Mouse (Mus musculus) neutrophil, adult 5-6 weeks (primary cell): ENCODE measurements around the gene Steap3. TPM values are rescaled to one million over a fixed set of nuclear protein-coding genes. Genes with fewer than 3 reads are reported as not detected.

Experiments
- ATAC-seq: fragments of 151-379, 151-347 bp; 2 replicates; pipeline ENCODE4 v1.8.0; 2017; ENCODE audit warnings: mild to moderate bottlenecking, moderate TSS enrichment; ENCODE audit not compliant: insufficient number of reproducible peaks, poor library complexity, low FRiP score, severe bottlenecking; ENCODE audit errors: extremely low read depth
- total RNA-seq: library from RNA; stranded (forward); fragments of 200-1000 nt; gene quantifications from 2 replicates; pipeline ENCODE4 v1.2.3, GENCODE M21; 2017

The Steap3 gene
- total RNA-seq, 1 experiment from 2014 or later: 0.58 TPM

GRCm38 (mm10) chr1:120208502-120209230 is 63.8 kb downstream of the Steap3 start:
- peak; percentile 39 for ATAC-seq

- no peak for ATAC-seq
Measured at GRCm38 (mm10) chr1:120207568-120207967, 64.9 kb downstream of the Steap3 start.

GRCm38 (mm10) chr1:120204834-120205233 is 67.7 kb downstream of the Steap3 start:
- ATAC-seq: no peak

- ATAC-seq: no peak
Measured at GRCm38 (mm10) chr1:120203836-120204235, 68.7 kb downstream of the Steap3 start.

DNA sequence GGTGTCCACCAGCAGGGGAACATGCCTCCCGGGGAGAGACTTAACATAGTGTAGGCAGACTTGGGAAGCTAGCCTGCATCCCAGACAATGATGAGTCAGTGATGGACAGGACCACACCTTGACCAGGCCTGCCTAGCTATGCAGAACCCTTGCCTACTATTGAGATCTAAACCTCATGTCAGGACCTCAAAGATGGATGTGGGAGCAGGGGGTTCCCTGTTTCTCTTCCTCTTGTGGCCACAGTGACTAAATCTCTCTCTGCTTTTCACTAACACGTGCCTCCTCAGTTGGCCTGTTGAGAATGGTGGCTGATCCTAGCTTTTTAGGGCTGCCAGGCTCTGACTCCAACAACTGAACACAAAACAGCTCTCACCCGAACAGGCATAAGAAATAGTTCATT is 70.0 kb downstream of the Steap3 start:
- ATAC-seq: no peak

DNA sequence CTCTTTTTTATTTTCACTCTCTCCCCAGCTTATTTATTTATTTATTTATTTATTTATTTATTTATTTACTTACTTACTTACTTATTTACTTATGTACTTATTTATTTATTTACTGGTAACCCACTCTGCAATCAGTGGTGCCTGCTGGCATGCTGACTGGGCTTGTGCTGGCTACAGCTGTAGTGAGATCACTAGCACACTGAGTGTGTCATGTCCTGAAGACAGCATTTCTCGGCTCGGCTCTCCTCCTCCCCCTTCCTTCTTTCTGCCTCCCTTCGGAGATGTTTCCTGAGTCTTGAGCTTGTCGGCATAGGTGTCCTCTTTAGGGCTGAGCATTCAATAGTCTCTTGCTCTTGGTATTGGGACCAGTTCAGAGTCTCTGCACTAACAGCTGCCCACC is 73.6 kb downstream of the Steap3 start:
- ATAC-seq: no peak

DNA sequence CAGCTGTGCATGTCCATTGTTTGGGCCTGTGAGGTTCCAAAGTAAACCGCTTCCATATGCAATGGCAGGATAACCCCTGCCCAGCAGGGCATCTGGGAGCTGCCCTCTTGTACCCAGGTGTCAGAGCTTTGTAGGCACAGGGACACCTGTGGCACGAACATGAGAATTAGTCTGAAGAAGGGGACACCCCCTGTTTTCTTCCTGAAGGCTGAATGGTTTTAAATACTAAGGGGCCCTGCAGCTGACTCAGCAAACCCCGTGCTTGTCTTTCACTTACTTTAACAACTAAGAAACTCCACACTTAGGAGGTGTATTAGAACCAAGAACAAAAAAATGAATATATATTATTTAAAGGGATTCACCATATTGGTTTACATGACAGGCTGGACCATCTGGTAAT is 74.4 kb downstream of the Steap3 start:
- ATAC-seq: no peak

GRCm38 (mm10) chr1:120197189-120197588 is 75.3 kb downstream of the Steap3 start:
- ATAC-seq: peak; percentile 89

DNA sequence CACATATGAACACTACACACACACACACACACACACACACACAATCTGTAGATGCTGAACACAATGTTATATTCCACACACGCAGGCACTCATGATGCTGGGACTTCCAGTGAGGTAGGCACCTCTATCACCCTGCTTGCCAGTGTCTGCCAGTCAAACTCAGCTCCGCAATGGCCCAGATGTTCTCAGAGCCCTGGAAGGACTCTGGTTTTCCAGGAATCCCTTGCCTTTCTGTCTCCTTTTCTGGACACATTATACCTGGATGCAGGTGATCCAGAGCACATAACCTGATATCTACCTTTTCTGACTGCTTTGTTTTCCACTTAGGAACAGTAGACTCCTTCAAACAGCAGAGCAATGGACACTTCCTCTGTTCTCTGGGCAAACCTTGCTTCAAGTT is 75.8 kb downstream of the Steap3 start:
- no peak for ATAC-seq

GRCm38 (mm10) chr1:120195947-120196346 is 76.6 kb downstream of the Steap3 start:
- no peak for ATAC-seq

DNA sequence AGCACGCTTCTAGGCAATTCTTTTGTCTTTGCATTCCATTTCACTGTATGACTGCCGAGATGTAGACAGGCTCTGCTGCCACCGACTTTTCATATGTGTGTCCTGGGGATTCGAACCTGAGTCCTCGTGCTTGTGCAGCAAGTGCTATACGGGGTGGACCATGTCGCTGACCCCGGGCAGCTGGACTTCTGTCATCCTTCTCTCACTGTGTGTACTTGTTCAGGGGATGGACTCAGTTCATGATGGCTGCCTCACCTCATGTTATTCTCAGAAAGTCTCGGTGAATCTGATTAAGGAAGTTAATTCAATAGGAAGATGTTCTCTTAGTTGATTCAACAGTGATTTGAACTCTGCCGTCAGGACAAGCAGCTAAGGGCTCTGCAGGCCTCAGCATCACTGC is 78.9 kb downstream of the Steap3 start:
- no peak for ATAC-seq

DNA sequence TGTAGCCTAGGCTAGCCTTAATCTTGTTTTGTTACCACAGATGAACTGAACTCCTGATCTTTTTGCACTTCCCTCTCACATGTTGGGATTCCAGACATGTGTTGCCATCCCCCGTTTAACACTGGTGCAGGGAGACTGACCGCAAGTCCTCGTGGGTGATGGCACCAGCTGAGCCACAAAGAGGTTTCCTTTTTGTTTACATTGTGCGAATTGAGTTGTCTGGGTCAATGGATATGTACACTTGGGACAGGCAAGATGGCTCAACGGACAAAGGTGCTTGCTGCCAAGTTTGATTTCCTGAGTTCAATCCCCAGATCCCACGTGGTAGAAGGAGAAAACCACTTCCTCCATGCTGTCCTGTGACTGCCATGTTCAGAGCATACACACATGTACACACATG is 80.2 kb downstream of the Steap3 start:
- no peak for ATAC-seq

DNA sequence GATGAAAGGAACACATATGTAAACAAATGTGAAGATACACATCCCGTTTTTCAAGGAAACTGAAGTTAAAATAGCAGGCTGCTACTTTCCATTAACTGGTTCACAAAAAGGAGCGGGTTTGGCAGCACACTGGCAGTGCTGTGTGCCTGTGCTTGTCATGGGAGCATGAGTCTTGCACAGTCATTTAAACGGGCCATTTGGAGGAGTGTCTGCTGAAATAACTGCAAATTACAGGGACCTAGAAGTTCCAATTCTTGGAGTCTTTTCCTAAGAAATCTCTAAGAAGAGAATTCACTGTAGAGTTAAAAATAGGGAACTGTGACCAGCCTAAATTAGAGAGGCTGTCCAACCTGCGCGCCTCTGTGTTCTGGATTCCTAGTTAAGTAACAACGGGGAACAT is 81.6 kb downstream of the Steap3 start:
- no peak for ATAC-seq

DNA sequence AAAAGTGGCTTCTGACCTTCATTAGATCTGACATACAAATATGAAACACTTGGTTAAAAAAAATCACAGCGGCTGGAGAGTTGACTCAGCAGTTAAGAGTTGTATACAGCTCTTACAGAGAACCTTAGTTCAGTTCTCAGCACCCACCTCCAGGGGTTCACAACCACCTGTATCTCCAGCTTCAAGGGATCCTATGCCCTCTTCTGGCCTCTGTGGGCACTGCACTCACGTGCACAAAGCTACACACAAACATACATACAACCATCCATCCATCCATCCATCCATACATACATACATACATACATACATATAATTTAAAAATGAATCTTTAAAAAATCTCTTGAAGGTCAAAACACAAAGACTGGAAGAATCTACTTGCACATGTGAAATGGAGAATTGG is 82.2 kb downstream of the Steap3 start:
- no peak for ATAC-seq

DNA sequence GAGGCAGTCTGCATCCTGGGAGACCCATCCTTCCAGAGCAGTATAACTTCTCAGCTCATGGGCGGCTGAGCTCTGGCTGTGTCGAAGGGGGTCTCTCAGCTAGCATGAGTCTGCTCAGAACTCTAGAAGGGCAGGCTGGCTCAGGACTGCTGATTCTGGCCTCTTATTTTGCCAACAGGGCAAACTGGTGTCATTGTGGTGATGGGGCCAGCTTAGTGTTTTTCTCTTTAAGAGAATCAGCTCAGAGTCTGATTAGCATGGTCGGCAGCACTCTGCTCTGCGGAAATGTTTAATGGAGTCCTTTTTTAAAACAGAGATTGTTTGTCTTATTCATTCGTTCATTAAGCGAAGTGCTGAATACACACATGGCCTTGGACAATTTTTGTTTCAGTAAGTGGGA is 83.3 kb downstream of the Steap3 start:
- no peak for ATAC-seq

DNA sequence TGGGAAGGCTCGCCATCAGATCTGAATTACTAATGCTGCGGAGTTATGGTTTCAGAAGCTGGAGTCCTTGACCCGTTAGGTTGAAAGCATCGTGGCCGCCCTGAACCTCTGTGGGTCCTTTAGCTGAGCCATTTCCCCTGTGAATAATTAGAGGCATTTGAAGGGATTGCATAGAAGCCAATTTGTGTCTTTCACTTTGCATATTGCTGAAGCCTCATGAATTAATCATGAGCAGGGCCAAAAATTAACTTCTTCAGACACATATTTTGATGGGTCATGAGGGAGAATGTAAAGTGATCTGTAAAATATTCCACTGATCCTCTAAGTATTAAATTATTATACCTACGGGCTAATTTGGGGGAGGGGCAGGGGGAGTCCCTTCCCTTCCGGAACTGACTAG is 85.4 kb downstream of the Steap3 start:
- no peak for ATAC-seq

DNA sequence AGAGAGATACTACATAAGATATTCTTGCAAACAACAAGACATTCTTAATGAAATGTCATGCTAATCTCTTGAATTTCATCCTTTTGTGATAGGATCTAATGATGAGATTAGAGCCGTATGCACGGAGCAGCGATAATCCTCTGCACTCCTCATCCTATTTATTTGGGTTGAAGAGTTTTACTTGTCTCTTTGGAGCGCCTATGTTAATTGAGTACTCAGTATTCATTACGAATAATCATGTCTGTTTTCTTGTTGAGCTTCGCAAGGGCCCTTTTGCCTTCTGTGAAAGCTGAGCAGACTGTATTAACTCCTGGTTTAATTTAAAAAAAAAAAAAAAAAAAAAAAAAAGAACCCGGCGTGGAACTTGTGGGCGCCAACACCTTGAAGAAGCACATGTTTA is 85.8 kb downstream of the Steap3 start:
- ATAC-seq: no peak

DNA sequence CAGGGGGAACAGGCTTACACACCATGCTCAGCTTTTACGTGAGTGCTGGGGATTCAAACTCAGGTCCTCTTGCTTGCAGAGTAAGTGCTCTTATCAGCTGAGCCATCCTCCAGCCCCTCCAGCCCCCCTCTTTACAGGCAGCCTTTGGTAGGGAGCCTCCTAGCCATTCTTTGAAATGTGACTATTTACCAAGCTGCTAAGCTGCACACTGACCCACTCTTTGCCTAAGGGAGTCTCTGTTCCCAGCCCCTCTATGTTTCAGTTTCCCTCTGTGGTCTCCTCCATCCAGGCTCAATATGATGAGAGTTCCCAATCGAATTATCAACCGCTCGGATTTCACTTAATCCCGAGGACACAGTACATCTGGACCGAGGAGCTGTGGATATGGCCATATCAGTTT is 86.3 kb downstream of the Steap3 start:
- ATAC-seq: no peak

DNA sequence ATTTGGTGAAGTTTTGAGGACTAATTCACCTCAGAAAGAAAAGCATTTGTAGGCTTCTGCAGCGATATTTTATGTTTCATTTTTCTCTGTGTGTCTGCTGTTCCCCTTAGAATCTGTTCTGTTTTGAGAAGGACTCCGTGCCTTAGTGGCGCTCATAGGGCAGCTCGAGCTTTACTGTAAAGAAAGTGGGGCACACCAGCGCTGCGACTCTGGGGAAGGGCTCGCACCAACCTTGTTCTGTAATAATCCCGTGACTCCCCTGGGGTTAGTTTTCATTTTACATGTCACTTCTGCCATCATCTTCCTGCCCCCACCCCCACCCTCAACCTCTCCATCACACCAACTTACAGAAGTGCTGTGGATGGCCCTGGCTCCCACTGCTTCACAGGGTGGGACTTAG is 95.4 kb downstream of the Steap3 start:
- ATAC-seq: no peak

DNA sequence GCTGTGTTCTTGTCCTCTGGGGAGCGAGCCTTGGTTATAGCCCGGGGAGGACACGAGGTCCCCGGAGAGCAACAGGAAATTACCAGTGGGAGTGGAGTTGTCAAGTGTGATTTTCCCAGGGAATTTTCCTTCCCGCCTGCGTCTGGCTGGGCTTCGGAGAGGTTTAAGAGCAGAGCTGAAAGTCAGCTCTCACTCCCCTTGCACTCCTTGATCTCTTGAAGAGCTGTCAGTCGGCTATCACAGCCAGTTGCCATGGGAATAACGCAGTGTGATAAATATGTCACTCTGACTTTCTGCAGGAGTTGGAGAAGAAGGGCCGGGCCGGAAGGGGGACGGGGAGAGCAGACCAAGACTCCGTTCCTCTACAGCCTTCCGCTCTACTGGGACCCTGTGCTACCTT is 96.2 kb downstream of the Steap3 start:
- ATAC-seq: no peak

DNA sequence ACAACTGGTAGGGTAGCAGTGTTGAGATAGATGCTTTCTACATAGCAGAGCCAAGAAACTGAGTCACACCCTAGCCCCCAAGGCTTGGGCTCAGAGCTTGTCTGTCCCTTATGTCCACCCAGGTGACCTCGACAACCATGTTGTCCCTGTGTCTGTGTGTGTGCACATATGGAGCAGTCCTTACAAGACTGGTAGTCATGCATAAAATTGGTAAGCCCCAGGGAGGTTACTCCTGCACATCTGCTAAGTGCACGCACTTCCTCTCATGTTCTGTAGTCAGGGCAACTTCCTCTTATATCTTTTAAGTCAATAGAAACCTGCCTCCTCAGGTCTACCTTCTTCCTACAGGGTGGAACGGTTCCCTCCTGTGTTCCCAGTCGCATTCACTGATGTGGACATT is 97.5 kb downstream of the Steap3 start:
- peak; percentile 86 for ATAC-seq
